Mouse (Mus musculus): ENCODE data around the gene Npepl1. TPM values are rescaled to one million over a fixed set of nuclear protein-coding genes. Genes with fewer than 3 reads are reported as not detected.

Npepl1 gene
- polyA plus RNA-seq (2016; fragmentation: Nextera tagmentation; extraction: Ambion mirVana): 33.5 and 34.5 TPM in 2 replicates

DNA sequence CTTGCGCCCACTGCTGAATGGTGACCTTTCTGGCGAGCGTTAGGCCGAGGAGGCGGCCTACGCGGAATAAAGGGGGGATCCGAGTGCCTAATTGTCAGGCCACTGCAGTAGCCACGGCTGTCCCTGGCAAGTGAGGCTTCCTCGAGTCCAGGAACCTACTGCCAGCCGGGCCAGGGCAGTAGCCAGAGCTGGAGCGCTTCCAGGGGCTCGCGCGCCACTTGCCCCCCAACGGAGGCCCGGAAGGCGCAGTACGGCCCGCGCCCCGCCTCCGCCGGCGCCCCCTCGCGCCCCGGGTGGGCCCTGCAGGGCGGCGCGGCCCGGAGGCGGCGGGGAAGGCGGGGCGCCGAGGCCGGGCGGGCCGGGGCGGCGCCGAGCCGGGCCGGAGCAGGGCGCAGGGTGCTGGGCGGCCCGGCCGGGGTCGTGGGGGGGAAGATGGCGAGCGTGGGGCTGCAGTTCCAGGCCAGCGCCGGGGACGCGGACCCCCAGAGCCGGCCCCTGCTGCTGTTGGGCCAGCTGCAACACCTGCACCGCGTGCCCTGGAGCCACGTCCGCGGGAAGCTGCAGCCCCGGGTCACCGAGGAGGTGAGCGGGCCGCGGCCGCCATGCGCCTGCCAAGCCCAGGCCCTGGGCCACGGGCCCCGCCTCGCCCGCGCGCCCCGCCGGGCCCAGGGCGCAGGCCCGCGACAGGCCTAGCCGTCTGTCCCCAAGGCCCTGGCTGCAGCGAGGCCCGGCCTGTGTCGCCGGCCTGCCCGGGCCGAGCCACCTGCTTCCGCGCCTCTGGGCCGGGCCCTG, at the start of gene Npepl1:
Npepl1 (plus strand) TSS at position 359 of the 792 bp plus-strand sequence.
- Histone ChIP-seq H3K36me3 (peaks cover 4% of the 10 kb centered on the region; the same call in 1 of the 2 replicates), H3K4me3 (peak within 1 kb of the TSS; percentile 53), H3K4me1 (peaks cover 11% of the 10 kb centered on the region), H3K9me3 (no peaks in the 10 kb centered on the region), H3K27me3 (no peaks in the 10 kb centered on the region), H3K4me2 (replicated peaks) (peak within 1 kb of the TSS; percentile 83), H3K9ac (replicated peaks) (peak within 1 kb of the TSS; percentile 86), H3K27ac (replicated peaks) (peak within 1 kb of the TSS; percentile 52)
- peak; percentile 90 for ATAC-seq (ENCODE audit: low FRiP score, low read depth)
- WGBS: 2% methylated on average over 87 of the region's 90 CpGs

DNA sequence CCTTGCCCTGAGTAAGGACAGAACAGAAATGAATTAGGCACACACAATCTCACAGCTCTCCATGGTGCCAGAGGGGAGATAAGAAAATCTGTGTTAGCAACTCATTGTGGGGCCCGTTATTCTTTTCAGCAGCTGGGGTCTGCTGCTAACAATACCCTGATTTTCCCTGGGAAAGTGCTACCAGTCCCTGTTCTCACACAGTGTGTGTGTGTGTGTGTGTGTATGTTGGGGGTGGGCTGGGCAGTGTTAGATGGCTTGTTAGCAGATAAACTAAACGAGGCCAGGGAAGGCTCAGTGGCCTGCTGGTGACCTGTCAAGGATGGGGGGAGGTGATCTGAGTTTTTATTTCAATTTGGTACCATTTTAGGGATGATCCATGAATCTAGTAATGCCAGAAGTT, 48.9 kb upstream of the Npepl1 start:
- H3K9ac ChIP-seq (replicated peaks): no peak overlapping the region
- no peak overlapping the region for H3K27ac ChIP-seq (replicated peaks)
- WGBS: 22% methylated on average over 2 of the region's 2 CpGs
- no peak overlapping the region for H3K4me2 ChIP-seq (replicated peaks)
- H3K9me3 ChIP-seq: no peaks in the 10 kb centered on the region
- ATAC-seq (ENCODE audit: low FRiP score, low read depth): peak; percentile 58; the same call in 1 of the 2 replicates
- no peaks in the 10 kb centered on the region for H3K36me3 ChIP-seq
- no peak overlapping the region for H3K4me3 ChIP-seq
- H3K4me1 ChIP-seq: peaks cover 4% of the 10 kb centered on the region; the same call in 1 of the 2 replicates
- H3K27me3 ChIP-seq: no peaks in the 10 kb centered on the region; the same call in 1 of the 2 replicates

DNA sequence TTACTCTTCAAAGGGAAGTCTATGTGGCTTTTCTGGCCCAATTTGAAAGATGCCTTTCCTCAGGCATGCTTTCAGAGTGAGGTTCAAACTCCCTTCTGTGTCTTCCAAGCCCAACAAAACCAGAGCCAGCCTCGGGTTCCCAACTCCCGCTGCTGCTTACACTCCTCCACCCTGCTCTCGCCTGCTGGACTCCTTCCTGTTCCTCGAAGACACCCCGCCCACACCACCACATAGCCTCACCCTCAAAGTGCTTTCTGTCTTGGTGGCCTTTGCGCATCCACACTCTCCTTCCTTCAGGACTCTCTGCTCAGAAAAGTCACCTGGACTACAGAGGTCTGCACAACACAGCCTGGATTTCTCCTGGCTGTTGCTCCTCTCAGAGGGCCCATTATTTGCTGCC, 47.1 kb upstream of the Npepl1 start:
- no peak for ATAC-seq (ENCODE audit: low FRiP score, low read depth)
- no peaks in the 10 kb centered on the region for H3K9me3 ChIP-seq
- H3K4me2 ChIP-seq (replicated peaks): no peak overlapping the region
- H3K4me1 ChIP-seq: peaks cover 4% of the 10 kb centered on the region; the same call in 1 of the 2 replicates
- no peak overlapping the region for H3K27ac ChIP-seq (replicated peaks)
- H3K4me3 ChIP-seq: no peak overlapping the region
- WGBS: 82% methylated on average over 6 of the region's 6 CpGs
- H3K36me3 ChIP-seq: no peaks in the 10 kb centered on the region
- H3K9ac ChIP-seq (replicated peaks): no peak overlapping the region
- no peaks in the 10 kb centered on the region for H3K27me3 ChIP-seq

DNA sequence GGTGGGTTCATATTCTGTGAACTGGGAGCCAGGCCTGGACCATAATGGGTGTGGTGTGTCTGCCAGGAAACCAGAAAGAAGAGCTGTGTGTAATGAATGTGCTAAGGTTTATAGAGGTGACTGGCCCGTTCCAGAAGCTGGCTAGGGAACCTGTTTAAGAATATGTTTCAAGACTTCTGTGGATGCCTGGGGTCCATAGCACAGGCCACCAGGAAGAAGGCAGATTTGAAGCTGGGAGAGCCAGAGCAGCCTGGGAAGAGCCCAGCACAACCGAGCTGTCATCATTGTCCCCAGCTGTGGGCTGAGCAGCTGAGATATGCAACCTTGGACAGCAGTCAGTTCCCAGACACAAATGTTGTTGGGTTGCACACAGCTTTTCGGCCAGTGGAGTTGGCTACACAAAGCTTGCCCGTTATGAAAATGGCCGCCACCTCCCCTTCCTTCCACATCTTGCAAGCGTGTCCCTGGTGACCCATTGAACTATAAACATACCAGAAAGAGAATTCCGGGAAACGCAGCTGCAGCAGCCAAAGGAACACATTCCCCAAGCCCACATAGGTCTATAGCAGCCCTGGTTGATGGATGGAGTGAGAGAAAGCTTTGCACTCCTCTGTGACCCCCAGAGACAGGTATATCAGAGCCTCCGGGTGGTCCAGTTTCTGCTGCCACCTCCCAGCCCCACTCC, 46.5 kb upstream of the Npepl1 start:
- H3K9me3 ChIP-seq: no peaks in the 10 kb centered on the region
- H3K4me2 ChIP-seq (replicated peaks): no peak overlapping the region
- H3K4me1 ChIP-seq: peaks cover 4% of the 10 kb centered on the region; the same call in 1 of the 2 replicates
- H3K36me3 ChIP-seq: no peaks in the 10 kb centered on the region
- no peaks in the 10 kb centered on the region for H3K27me3 ChIP-seq
- H3K4me3 ChIP-seq: no peak overlapping the region
- no peak for ATAC-seq (ENCODE audit: low FRiP score, low read depth)
- no peak overlapping the region for H3K27ac ChIP-seq (replicated peaks)
- no peak overlapping the region for H3K9ac ChIP-seq (replicated peaks)
- WGBS: 92% methylated on average over 9 of the region's 9 CpGs

DNA sequence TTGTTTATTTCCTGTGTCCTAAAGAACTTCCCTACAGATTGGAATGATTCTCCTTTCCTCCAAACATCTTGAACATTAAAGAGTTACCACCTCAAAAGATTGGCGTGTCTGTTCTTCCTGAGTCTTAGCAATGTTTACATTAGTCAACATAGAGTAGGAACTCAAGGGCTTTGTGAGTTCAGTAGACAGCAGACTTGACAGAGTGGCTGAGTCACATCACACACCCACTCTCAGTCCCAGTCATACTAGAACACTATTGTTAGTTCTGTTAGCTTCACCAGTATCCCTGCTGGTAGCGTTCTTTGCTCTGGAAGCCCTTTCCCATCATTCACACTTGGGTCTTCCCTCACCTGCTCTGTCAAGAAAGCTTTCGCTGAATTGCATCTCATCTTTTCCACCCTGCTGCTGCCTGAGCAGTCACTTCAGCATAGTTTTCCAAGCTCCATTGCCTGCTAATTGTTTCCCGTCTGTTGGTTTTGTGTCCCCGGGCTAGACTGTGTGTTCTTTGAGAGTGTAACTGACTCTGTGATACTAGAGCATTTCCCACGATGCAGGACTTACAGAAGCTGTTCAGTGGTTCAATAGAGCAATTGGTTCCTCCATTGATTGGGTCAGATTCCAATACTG, 42.2 kb upstream of the Npepl1 start:
- no peak overlapping the region for H3K9ac ChIP-seq (replicated peaks)
- H3K27ac ChIP-seq (replicated peaks): no peak overlapping the region
- no peak overlapping the region for H3K4me3 ChIP-seq
- no peaks in the 10 kb centered on the region for H3K36me3 ChIP-seq
- H3K9me3 ChIP-seq: no peaks in the 10 kb centered on the region
- 81% methylated on average over 6 of the region's 6 CpGs for whole genome bisulfite sequencing
- no peak for ATAC-seq (ENCODE audit: low FRiP score, low read depth)
- no peaks in the 10 kb centered on the region for H3K4me1 ChIP-seq
- H3K27me3 ChIP-seq: no peaks in the 10 kb centered on the region
- H3K4me2 ChIP-seq (replicated peaks): no peak overlapping the region

DNA sequence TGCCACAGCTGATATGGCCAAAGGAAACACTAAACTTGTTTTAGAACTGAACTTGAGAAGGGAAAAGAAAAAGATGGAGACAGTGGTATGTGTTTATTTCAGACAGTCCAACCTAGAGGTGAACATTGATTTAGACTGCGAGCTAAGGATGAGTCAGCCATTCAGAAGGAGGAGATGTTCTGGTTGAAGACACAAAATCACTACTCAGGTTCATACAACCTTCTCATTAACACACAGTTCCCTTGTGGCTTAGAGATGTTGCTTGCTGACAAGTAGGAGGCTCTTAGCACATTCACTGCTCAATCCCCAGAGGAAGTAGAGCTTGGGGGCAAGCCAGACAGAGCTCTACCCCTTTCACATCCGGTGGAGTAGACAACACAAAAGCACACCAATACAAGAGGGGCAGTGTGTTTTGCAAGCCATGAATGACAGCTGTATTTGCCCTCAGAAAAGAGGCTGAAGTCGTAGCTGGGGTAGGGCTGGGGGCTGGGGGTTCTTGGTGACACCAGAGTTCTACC, 40.6 kb upstream of the Npepl1 start:
- ATAC-seq (ENCODE audit: low FRiP score, low read depth): no peak
- 70% methylated on average over 3 of the region's 3 CpGs for WGBS
- no peak overlapping the region for H3K9ac ChIP-seq (replicated peaks)
- no peak overlapping the region for H3K4me2 ChIP-seq (replicated peaks)
- no peaks in the 10 kb centered on the region for H3K27me3 ChIP-seq
- no peak overlapping the region for H3K4me3 ChIP-seq
- peaks cover 9% of the 10 kb centered on the region for H3K4me1 ChIP-seq
- H3K27ac ChIP-seq (replicated peaks): no peak overlapping the region
- no peaks in the 10 kb centered on the region for H3K9me3 ChIP-seq
- H3K36me3 ChIP-seq: no peaks in the 10 kb centered on the region

DNA sequence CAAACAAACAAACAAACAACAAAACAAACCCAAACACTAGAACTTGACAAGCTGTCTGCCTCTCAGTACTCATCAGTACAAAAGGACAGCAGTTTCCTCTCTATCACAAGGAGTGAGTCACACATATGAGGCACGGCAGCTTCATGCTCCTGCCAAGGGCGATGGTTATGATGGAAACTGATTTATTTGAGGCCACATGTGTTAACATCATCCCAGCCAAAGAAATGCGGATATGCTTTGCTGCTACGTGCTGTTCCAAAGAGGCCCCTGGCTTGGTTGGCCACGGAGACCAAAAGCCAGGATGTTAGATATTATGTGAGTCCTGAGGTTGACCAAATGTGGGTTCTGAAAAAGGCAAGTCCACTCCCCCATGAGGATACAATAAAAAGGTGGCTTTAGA, 38.7 kb upstream of the Npepl1 start:
- WGBS: 96% methylated on average over 5 of the region's 5 CpGs
- Histone ChIP-seq H3K9ac (replicated peaks) (no peak overlapping the region), H3K9me3 (no peaks in the 10 kb centered on the region), H3K4me1 (peaks cover 19% of the 10 kb centered on the region), H3K27ac (replicated peaks) (no peak overlapping the region), H3K27me3 (no peaks in the 10 kb centered on the region), H3K36me3 (no peaks in the 10 kb centered on the region), H3K4me3 (no peak overlapping the region), H3K4me2 (replicated peaks) (no peak overlapping the region)
- ATAC-seq (ENCODE audit: low FRiP score, low read depth): no peak

DNA sequence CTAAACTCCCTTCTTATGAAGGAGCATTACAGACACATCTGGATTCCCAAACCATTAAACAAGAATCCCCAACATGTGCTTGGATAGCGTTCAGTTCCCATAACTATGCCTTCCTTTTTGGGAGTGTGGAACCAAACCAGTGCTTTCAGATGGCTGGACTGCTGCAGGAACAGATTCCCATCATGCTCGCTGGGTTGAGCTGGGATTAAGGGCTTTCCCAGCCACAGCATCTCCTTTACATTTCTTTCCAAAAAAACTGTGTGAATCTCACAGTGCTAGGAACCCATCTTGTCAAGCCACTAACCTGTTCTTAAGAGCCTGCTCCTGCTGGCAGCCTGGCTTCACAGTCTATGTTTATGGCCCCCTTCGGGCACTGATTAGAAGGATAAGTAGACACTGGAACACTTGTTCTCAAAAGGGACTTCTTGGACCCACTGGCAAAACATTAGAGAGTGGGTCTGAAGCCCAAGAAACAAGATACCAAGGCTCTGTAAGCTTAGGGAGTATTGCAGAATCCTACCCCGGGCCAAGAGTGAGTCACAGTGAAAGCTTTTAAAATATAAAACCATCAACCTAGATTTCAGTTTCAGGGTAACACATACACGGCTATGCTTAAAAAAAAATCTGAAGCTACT, 36.9 kb upstream of the Npepl1 start:
- 72% methylated on average over 5 of the region's 5 CpGs for WGBS
- no peak overlapping the region for H3K9ac ChIP-seq (replicated peaks)
- H3K9me3 ChIP-seq: no peaks in the 10 kb centered on the region
- peaks cover 33% of the 10 kb centered on the region for H3K4me1 ChIP-seq
- H3K4me2 ChIP-seq (replicated peaks): no peak overlapping the region
- no peaks in the 10 kb centered on the region for H3K27me3 ChIP-seq
- H3K27ac ChIP-seq (replicated peaks): no peak overlapping the region
- H3K36me3 ChIP-seq: no peaks in the 10 kb centered on the region
- no peak overlapping the region for H3K4me3 ChIP-seq
- ATAC-seq (ENCODE audit: low FRiP score, low read depth): no peak

DNA sequence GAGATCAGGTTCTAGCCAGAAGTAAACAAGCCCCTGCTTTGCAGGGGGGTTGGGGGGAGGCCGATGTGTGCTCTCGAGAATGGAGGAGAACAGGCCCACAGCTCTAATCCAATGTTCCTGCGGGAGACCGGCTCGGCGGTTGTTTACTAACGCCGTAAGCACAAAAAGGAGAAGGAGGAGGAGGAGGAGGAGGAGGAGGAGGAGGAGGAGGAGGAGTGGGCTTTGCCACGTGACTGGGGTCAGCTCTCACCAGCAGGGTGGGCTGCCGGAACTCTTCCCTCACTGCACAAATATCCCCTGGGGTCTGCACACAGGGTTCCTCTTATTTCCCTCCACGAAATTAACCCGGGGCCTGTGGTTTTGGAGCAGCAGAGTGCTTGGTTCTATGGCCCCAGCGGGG, 35.5 kb upstream of the Npepl1 start:
- Histone ChIP-seq H3K4me1 (peaks cover 34% of the 10 kb centered on the region), H3K9ac (replicated peaks) (peak overlapping the region; percentile 62), H3K27me3 (no peaks in the 10 kb centered on the region), H3K9me3 (no peaks in the 10 kb centered on the region), H3K4me3 (peak overlapping the region; percentile 78), H3K36me3 (no peaks in the 10 kb centered on the region), H3K4me2 (replicated peaks) (peak overlapping the region; percentile 87), H3K27ac (replicated peaks) (peak overlapping the region; percentile 85)
- 0% methylated on average over 7 of the region's 13 CpGs for WGBS
- peak; percentile 27 for ATAC-seq (ENCODE audit: low FRiP score, low read depth)

DNA sequence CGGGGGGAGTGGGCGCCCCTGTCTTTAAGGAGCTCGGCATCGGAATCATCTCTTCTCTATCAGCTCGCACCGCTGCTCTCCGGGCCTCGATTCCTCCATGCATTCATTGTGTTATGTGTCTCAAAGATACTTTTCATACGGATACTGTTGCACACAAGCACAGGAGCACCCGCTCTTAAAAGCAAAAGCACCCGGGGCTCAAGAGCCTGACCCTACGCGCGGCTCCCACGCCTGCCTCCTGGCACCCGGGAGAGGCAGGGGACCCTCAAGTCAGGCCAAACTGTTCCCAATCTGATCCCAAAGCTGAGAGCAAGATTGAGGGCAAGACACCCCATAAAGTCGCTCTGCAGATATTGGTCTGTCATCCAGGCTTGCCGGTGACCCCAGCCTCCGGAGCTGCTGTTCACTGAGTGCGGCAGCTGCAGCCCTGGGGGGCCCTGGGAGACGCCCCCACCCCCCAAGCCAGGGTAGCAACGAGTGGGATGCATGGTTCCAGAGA, 35.0 kb upstream of the Npepl1 start:
- Histone ChIP-seq H3K27me3 (no peaks in the 10 kb centered on the region), H3K36me3 (no peaks in the 10 kb centered on the region), H3K27ac (replicated peaks) (peak overlapping the region; percentile 85), H3K4me3 (peak overlapping the region; percentile 78), H3K9me3 (no peaks in the 10 kb centered on the region), H3K4me1 (peaks cover 34% of the 10 kb centered on the region), H3K9ac (replicated peaks) (peak overlapping the region; percentile 62), H3K4me2 (replicated peaks) (peak overlapping the region; percentile 87)
- 1% methylated on average over 22 of the region's 22 CpGs for whole genome bisulfite sequencing
- peak; percentile 7; the same call in 1 of the 2 replicates for ATAC-seq (ENCODE audit: low FRiP score, low read depth)

DNA sequence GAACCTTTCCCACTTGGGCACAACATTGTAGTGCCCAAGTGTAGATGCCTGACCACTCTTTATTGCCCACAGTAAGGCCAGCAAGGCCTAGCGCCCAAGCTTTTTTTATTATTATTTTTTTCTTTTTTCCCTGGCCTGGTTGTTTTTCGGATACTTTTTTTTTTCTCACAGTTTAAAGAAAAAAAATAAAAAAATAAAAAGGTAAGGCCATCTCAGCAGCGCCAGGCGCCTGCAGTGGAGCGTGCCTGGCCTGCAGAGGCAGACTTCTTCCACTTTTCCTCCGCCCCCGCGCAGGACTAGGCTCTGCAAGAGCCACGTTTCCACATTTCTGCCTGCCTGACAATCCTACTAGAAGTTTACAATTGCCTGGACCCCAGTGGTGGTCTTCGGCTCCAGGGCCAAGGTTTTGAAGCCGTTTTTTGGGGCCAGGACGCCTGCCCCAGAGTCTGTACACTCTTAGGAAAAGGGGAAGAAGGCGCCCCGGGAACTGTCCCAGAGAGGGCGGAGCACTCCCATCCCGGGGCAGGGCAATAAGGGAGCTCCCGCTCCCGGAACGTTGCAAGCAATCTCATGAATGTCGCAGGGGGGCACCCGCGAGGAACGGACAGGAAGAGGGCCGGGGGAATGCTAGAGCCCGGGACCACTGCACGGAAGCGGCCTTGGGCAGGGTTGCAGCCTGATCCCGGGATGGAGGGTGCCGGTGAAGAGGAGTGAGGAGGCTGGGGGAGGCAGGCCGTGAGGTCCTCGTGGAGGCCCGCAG, 34.3 kb upstream of the Npepl1 start, which contains the start of gene Stx16:
Stx16 (plus strand) TSS at position 636 of the 760 bp plus-strand sequence.
- no peaks in the 10 kb centered on the region for H3K9me3 ChIP-seq
- no peaks in the 10 kb centered on the region for H3K36me3 ChIP-seq
- peak within 1 kb of the TSS; percentile 62 for H3K9ac ChIP-seq (replicated peaks)
- H3K27me3 ChIP-seq: no peaks in the 10 kb centered on the region
- peak within 1 kb of the TSS; percentile 85 for H3K27ac ChIP-seq (replicated peaks)
- under 1% methylated on average over 32 of the region's 32 CpGs for WGBS
- peaks cover 34% of the 10 kb centered on the region for H3K4me1 ChIP-seq
- H3K4me3 ChIP-seq: peak within 1 kb of the TSS; percentile 78
- H3K4me2 ChIP-seq (replicated peaks): peak within 1 kb of the TSS; percentile 87
- ATAC-seq (ENCODE audit: low FRiP score, low read depth): peak; percentile 90
